Mouse (Mus musculus) mouse embryonic stem cell (cell line): ENCODE measurements around the gene Pde1c.

ENCODE experiments used
- in situ Hi-C, 2 experiments: fragments of 300-500 bp; cut with MboI; formaldehyde crosslinking; loops; 1 replicate in 1 of 2; 3 replicates in 1 of 2; pipeline ENCODE4 v1.14.3; 2019 to 2020; ENCODE audit warnings: low sequenced_read_pairs in 2 of 2, low pct_unique_long_range_greater_than_20kb in 1 of 2, mixed read lengths in 1 of 2; ENCODE audit not compliant: unreplicated experiment in 1 of 2

Pde1c gene

DNA sequence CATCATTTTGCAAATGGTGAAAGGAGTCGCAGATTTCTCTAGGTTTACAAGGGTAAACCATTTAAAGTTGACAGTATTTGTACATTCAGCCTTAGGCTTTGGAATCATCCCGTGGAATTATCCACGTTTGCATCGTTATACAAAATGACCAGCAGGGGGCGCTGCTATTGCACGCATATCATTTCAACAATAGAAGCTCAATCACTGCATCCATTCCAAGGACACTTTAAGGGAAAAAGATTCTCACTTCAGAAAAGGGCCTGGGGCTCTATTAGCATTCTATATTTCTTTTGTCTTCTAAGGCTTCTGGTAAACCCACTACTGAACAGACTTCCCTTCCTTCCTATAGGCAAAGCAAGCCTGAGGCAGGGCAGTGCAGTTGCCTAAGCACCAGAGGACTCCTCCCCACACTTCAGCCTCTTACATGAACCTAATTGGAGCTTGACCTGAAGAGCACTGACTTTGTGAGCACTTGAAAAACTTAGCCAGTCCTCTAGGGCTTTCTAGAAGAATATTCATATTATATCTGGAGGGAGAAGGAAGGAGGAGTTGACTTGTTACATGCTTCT is 87.9 kb downstream of the Pde1c start:
- in situ Hi-C loops, result loop anchor here in 1 of 2 experiments (10.0 to 25.0 kb wide), 2 partner anchors 124 to 206 kb away; no protein-coding TSS in a partner anchor

DNA sequence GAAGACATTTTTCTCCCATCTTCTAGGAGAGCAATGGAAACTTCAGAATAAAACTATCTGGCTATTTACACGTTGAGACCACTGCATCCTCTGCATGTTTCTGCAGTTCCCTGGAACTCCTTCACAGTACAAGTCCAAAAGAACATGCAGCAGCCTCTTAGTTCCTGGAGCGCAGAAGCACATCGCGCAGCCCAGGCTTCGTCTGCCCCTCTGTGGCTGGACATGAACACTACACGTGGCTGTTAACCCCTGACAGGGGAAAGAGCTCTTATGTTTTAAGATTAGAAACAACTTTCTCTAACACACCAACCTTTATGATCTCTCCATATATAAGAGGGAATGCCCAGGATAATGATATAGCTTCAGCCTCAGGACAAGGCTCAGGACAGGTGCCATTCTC is 92.3 kb downstream of the Pde1c start:
- in situ Hi-C loops, result loop anchor here (10.0 to 25.0 kb wide), 2 partner anchors 138 to 211 kb away; no protein-coding TSS in a partner anchor

DNA sequence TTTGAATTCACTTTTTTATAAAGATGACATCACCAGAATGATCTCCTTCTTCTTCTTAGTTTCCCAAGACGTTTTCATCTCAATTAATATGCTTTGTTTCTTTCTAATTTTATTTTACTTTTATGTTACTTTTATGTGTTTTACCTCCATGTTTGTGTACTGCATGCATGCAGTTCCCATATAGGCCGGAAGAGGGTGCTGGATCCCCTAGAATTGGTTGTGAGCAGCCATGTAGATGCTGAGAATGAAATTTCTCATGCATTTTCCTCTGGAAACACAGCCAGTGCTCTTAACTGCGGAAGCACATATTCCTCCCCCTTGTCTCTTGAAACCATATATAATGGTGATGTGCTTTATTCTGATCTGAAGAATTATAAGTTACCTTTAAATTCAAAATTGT is 110.8 kb downstream of the Pde1c start:
- in situ Hi-C loops, result no loop called here

DNA sequence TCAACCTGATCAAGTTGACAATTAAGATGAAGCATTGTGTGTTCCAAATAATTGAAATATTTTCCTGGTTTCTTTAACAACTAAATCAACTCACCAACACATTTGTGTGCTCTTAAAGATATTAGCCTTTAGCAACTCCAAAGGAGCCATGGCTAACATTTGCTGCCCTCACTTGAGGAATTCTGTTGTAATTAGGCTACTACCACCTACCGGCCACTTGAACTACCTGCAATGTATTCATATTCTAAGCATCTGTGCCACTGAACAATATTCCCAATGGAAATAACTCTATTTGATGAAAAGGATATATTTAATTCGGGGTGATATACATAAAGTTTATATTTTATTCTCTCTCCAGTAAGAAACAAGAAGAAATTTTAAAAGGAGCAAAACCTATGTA is 121.0 kb downstream of the Pde1c start:
- in situ Hi-C loops, result loop anchor here (25.0 kb wide), 2 partner anchors 361 to 386 kb away; no protein-coding TSS in a partner anchor

DNA sequence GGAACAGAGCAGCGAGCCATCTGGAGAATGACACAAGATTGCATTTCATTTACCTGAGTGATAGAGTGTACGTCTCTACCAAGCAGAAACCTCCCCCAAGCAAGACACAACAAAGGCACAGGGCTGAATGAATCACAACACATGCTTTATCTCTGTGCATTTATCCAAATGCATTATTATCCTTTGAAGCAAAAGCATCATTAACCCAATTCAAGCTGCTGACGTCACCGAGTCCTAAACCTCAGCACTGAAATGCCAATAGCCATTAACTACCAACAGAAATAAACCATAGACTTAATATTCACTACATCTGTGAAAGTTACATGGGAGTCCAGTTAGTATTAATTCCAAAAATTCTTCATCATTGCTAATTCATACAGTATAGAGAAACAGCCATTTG is 127.4 kb downstream of the Pde1c start:
- in situ Hi-C loops, result loop anchor here (25.0 kb wide), 2 partner anchors 354 to 379 kb away; no protein-coding TSS in a partner anchor

DNA sequence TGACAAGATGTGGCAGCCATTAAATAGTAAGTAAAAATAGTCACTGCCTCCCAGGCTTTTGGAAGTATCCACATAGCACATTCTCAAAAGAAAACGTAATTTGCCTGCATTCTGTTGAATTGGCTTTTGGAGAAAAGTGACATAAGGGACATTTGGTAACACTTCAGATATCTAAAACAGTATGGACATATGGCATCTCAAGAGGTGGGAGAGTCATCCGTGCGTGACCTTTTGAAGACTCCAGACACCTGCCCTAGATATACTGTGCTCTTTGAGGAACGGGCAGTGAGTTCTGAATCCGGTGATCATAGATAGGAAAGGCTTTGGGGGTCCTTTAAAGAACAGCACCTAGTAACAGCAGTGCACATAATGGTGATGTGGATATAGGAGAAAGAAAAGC is 143.1 kb downstream of the Pde1c start:
- in situ Hi-C loops, result loop anchor here (25.0 kb wide), 2 partner anchors 339 to 364 kb away; no protein-coding TSS in a partner anchor

DNA sequence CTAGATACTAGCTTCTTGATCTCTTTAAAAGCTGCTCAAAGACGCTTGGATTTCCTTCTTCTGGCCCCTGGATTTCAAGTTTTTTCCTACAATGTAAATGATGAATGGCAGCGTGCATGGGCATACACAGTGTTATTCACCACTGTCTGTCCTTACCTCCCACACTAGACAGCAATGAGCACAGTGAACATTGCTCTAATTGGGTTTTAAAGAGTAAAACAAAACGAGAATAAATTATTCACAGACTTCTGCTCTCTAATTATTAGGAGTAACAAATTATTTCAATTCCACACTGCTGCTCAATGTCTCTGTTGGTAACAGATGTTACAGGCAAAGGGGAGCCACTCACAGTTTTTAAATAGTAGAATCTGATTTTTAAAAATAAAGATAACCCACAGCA is 146.0 kb downstream of the Pde1c start:
- in situ Hi-C loops, result no loop called here

DNA sequence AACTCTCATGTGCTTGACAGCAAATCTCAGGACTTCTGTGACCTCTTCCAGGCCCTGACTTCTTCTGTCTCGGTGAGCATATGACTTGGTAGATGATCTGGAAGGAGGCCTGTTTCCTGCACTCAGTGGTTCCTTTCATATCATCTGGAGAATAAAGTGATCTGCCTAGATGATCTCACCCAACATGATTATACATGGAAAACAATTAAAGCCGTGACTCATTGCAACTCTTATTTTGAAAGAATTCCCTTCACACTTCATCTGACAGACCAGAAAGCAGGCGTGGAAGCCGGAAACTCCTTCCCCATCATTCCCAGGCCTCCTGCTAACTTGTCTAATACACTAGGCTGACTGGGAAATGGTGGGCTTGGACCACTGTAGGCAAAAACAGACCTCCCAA is 152.7 kb downstream of the Pde1c start:
- in situ Hi-C loops, result no loop called here

DNA sequence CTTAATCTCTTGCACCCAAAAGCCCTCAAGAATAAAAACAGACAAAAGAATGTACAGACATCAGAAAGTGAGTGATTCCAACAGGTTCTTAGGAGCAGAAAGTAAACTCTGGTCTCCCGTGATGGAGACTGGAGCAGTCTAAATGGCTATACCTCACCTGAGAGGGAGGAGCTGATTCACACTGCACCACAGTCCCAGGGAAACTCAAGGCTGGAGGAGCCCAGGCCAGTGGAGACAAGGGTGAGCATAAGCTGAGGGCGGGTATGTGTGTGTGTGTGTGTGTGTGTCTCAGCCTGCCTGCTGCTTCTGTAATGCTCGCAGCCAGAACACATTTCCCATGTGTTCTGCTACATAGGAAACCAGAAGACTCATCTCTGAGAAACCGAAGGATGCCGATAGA is 179.7 kb downstream of the Pde1c start:
- in situ Hi-C loops, result no loop called here

DNA sequence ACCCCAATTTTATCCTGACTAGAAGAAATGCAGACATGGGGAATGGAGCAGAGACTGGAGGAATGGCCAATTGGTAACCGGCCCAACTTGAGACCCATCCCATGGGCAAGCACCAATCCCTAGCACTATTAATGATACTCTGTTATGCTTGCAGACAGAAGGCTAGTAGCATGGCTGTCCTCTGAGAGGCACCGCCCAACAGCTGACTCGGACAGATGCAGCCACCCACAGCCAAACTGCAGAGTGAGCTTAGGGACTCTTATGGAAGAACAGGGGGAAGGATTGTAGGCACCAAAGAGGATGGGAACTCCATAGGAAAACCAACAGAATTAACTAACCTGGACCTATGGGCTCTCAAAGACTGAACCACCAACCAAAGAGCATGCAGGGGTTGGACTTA is 192.5 kb downstream of the Pde1c start:
- in situ Hi-C loops, result no loop called here

DNA sequence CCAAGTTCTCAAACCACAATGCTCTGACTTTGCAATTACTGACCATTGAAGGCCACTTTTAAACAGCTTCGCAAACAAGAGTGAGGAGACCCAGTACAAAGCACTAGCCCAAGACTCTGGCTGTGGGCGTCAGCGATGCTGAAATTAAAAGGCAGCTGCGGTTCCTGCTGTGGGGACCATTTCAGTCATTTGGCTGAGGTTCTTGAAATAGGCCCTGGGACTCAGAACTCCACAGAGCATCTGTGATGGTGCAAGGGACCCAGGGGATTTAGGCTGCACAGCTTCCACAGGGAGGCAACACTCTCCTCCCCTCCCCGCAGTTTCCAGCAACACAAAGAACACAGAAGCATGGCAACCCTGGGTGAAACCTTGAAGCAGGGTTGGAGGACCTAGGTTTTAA is 194.7 kb downstream of the Pde1c start:
- in situ Hi-C loops, result no loop called here

DNA sequence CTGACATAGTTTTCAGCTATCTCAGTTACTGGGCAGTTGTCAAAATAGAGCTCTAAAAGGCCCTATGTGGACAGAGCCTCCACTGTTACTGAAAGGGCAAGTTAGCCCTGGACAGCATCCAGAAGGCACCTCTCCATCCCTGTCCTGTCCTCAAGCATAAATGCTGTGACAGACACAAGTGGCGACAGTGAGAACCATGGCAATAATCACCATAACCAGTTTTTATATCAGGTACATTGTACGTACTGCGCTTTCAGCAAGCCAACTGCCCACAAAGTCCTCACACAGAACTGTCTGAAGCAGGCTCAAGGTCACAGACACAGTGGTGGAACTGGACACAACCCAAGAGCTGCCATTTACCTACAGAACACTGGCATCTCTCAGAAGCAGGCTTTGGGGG is 195.2 kb downstream of the Pde1c start:
- in situ Hi-C loops, result no loop called here

DNA sequence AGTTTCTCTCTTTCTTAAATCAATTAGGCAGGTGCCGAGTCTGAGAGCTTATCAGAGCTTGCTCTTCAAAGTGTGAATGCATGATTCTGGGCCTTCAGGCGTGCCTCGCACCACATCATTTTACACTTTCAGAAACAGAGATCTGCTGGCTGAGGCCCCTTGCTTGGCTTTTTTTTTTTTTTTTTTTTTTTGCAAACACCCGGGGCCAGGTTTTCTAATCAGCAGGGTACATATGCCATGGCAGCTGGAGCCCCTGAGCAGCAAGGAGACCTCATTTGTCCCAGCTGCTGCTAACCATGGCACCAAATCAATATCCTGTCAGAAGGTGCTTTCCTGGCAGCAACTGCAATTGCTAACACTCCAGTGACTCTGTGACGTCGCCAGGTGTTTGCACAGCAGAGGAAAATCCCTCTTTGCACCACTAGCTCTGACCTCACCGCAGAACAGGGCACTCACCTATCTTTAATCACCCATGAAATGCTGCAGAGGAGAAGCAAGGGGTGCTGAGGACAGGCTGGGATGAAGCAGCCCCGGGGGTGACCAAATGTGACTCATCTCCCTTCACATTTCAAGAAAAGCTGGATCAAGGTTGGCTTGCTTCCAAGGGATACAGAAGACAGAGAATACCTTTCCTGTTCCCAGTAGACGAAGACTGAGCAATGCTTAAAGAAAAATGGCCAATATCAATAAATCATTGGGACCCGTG is 195.7 kb downstream of the Pde1c start:
- in situ Hi-C loops, result no loop called here

DNA sequence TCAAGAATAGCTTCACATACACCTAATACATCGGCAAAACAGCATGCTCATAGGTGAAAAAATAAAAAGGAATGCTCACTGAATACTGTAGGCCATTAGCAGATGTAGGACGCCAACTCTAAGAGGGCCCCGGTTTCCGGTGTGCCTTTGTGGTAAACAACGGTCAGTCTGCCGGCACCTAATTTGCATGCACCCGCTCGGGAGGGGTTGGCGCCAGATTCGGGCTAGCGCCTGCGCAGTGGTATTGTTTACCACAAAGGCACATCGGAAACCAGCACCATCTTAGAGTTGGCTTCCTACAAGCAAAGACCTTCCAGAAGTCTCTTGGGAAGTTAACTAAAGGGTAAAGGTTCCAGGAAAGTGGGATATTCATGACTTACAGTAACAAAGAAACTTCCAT is 199.4 kb downstream of the Pde1c start:
- in situ Hi-C loops, result no loop called here

DNA sequence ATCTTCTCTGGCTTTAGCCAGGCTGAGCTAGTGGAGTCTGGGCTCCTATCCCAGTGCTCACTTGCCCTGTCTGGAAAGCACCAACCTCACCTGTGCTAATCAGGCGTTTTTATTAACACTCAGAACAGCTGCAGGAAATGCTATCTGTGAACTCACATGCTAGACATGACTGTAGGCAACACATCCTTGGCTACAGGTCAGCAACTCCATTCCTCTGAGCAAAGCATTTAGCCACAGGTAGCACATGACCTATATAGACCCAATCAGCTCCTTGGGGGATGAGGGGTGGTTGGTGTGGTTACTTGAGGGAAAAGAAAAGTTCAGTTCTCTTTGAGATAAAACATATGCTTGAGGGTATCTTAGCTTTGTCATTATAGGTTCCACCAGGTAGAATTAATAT is 200.8 kb downstream of the Pde1c start:
- in situ Hi-C loops, result no loop called here

DNA sequence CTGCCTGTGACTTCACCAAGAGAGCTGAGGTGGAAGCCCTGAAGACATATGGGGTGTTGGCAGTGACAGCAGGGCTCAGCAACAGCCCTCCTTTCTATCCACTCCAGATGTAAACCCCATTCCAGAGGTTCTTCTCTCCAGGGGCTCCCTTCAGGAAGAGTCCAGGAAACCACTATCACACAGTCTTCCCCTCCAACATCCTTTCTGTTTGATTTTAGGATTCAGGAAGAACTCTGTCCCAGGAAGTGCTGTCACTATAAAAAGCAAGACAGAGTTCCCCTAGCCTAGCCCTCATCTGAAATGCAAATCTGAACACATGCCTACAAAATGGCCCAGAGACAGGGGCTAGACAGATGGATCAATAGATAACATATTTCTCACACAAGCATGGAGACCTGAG is 201.6 kb downstream of the Pde1c start:
- in situ Hi-C loops, result no loop called here

DNA sequence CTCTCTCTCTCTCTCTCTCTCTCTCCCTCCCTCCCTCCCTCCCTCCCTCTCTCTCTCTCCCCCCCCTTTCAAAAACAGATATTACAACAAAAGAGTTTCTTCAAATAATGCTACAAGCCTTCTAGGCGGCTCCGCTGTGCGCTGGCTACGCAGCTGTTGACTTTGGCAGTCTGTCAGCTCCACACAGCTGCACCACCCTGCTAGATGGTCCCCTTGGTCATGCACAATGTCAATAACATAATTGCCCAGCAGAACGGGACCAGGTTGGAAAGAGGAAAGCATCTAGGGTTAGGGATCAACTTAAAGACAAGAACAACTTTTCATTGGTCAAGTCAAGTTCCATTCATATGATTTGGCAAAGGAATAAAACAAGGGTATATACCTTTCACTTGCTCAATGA is 206.3 kb downstream of the Pde1c start:
- in situ Hi-C loops, result no loop called here

DNA sequence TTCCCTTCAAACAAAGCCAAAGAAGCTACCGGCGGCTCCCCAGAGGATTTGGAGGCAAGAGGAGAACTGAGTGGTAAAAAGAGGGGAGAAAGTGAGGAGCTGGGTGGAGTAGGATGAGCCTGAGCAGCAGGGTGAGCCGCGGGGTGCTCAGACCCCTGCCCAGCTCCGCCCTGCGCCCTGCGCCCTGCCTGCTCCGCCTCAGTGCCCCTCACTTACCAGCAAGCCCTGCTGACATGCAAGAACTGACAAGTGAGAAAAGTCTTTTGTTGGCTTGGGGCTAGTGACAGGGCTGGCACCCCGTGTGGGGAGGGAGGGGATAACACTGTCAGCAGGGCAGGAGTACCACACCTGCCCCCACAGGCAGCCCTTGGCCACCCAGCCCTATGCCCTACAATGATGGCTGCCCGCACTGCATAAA is 206.8 kb downstream of the Pde1c start:
- in situ Hi-C loops, result no loop called here

DNA sequence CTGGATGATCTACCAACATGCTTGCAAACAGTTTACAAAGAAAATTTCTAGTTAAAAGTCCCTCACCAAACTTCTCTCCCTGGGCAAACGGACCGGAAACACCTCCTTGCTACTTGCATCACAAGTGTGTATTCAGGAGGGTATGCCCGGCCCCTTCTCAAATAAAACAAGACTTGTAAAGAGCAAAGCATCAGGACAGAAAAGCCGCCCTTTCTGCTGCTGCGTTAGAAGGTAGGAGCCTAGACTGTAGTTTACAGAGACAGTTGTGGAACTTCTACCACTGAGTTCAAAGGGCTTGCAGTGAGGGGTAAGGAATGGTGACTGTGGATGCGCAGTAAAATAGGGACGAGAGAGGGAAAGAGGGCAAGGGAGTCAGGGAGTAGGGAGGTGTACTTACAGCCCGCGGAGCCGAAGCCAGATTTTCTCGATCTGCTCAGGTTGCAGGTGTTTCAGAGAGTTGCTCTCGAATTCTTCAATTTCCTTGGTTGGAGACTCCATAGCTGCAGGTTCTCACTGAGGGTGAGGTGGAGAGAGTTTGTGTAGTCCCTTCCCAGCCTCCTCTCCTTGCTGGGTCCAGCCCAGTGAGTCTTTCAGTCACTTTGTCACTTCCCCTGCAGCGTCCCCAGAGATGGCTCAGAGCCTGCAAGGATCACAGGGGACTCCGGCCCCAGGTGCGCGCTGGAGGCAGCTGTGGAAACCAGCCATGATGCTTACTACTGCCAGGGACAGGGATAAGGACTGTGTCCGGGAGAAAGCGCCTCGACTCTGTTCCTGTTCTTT is 207.4 kb downstream of the Pde1c start:
- in situ Hi-C loops, result no loop called here
